Comparison of ENCODE assay signal across 16 mouse cellular contexts in the genomic region with DNA sequence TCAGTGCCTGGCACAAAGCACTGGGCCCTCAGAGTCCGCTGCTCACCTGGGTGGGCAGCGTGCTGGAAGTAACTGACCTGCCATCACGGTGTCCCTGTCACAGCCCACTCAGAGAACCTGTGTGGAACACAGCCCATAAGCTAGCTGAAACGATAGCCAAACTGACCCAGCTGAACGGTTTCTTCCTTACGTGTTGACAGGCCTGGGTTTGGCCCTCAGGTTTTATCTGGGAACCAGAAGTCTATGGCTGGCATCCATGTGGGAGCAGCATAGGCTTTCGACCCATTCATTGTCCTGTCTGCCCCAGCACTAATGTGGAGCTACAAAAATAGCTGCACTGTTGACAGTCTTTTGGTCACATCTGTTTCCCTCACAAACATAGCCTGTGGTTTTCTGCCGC. TPM values are rescaled to one million over a fixed set of nuclear protein-coding genes. Genes with fewer than 3 reads are reported as not detected.
A peak's percentile ranks its signal among the peaks of the same experiment; 100 is the strongest.
DNase-seq lines count a peak whose midpoint lies in the region; ATAC-seq lines count a peak whose summit lies in the region.
"Had no signal": no experiment of that assay in that cellular context is flagged by ENCODE, and none has a peak within 500 bp of the region (broad histone marks: within the 10 kb centered on the region; RNA-seq: fewer than 3 reads in every experiment).

No protein-coding gene starts in this region.

- H3K27me3 ChIP-seq in limb, embryonic 12.5 days, result no peaks in the 10 kb centered on the region
- H3K27me3 ChIP-seq in limb, embryonic 10.5 days (ENCODE audit: low read depth, poor library complexity, severe bottlenecking), result peaks cover 31% of the 10 kb centered on the region
- H3K27me3 ChIP-seq in neural tube, embryonic 15.5 days (replicated peaks), result no peaks in the 10 kb centered on the region
- H3K27me3 ChIP-seq: Patski had no signal

- H3K4me3 ChIP-seq in limb, embryonic 12.5 days (replicated peaks), result no peak overlapping the region
- no peak overlapping the region for H3K4me3 ChIP-seq in limb, embryonic 10.5 days
- no peak overlapping the region for H3K4me3 ChIP-seq in neural tube, embryonic 15.5 days (replicated peaks)
- H3K4me3 ChIP-seq: forebrain, embryonic 12.5 days; gastrocnemius, adult 2 months had no signal

- no peaks in the 10 kb centered on the region for H3K36me3 ChIP-seq in limb, embryonic 12.5 days
- 0 out of 2 replicates have a peak, but pooled peaks cover 4% of the 10 kb centered on the region for H3K36me3 ChIP-seq in limb, embryonic 10.5 days
- no peaks in the 10 kb centered on the region; the same call in 1 of the 2 replicates for H3K36me3 ChIP-seq in neural tube, embryonic 15.5 days

- H3K4me1 ChIP-seq in limb, embryonic 12.5 days (replicated peaks), result peaks cover 52% of the 10 kb centered on the region
- H3K4me1 ChIP-seq in limb, embryonic 10.5 days, result peaks cover 50% of the 10 kb centered on the region
- peaks cover 46% of the 10 kb centered on the region for H3K4me1 ChIP-seq in neural tube, embryonic 15.5 days

- H3K4me2 ChIP-seq in limb, embryonic 12.5 days, result 0 out of 2 replicates have a peak overlapping the region, but pooled peaks have one; percentile 19
- H3K4me2 ChIP-seq in neural tube, embryonic 15.5 days, result peak overlapping the region; percentile 26; the same call in 1 of the 2 replicates
- H3K4me2 ChIP-seq: forebrain, embryonic 12.5 days had no signal

- H3K9ac ChIP-seq in limb, embryonic 12.5 days (replicated peaks), result no peak overlapping the region
- no peak overlapping the region for H3K9ac ChIP-seq in neural tube, embryonic 15.5 days (replicated peaks)

- H3K9me3 ChIP-seq in limb, embryonic 12.5 days, result no peaks in the 10 kb centered on the region
- no peaks in the 10 kb centered on the region for H3K9me3 ChIP-seq in limb, embryonic 10.5 days (replicated peaks)
- no peaks in the 10 kb centered on the region for H3K9me3 ChIP-seq in neural tube, embryonic 15.5 days (replicated peaks)
- H3K9me3 ChIP-seq: forebrain, embryonic 12.5 days had no signal

- H3K27ac ChIP-seq in limb, embryonic 12.5 days, result peak overlapping the region; percentile 77
- no peak overlapping the region for H3K27ac ChIP-seq in limb, embryonic 10.5 days
- 0 out of 2 replicates have a peak overlapping the region, but pooled peaks have one; percentile 23 for H3K27ac ChIP-seq in neural tube, embryonic 15.5 days (replicated peaks)
- H3K27ac ChIP-seq: forebrain, embryonic 12.5 days; gastrocnemius, adult 2 months had no signal

- 77% methylated on average over 8 of the region's 8 CpGs for WGBS in limb, embryonic 12.5 days
- WGBS in limb, embryonic 10.5 days, result 86% methylated on average over 8 of the region's 8 CpGs
- WGBS in neural tube, embryonic 15.5 days, result 66% methylated on average over 8 of the region's 8 CpGs

- intact Hi-C loops in heart, postnatal 10 days (cut with DNase I), result no loop called here

- DNase-seq in limb, embryonic 10.5 days (ENCODE audit: low spot score), result no peak
- DNase-seq in heart, adult 8-10 months (ENCODE audit: low spot score), result peak; percentile 77
- DNase-seq in heart, postnatal 10 days, result peak; percentile 63 to 82
- no peak for DNase-seq in adrenal gland, adult 2 months
- DNase-seq in kidney, postnatal 14 days, result no peak
- no peak for DNase-seq in frontal cortex, adult 2 months (ENCODE audit: extremely low spot score in 1 of 2, low spot score in 1 of 2)
- DNase-seq: adrenal gland, adult 8-10 months; gastrocnemius, adult 2 months; kidney, postnatal 36 days; lung, adult 18-20 months had no signal

- no peak for ATAC-seq in limb, embryonic 12.5 days (ENCODE audit: insufficient number of reproducible peaks, insufficient read depth, low FRiP score, low TSS enrichment, low read depth)
- no peak for ATAC-seq in neural tube, embryonic 15.5 days (ENCODE audit: low FRiP score)
- ATAC-seq: Patski had no signal

RNA-seq across cellular contexts. Expression of gene Inafm2, which starts 4.9 kb away (rescaled TPM):
- polyA plus RNA-seq in limb, embryonic 12.5 days (2016; fragmentation: Nextera tagmentation; extraction: Ambion mirVana), result 20.6 and 21.3 TPM in 2 replicates
- polyA plus RNA-seq in limb, embryonic 10.5 days (2016; fragmentation: Nextera tagmentation; extraction: Ambion mirVana), result 16.1 and 16.3 TPM in 2 replicates
- 10 to 100 TPM; 33.0 to 45.2 (median 33.9) TPM for total RNA-seq in heart, adult 8-10 months (2022)
- total RNA-seq in heart, postnatal 10 days (2021), result 10 to 100 TPM; 27.4 to 37.4 TPM
- 22.0 and 23.5 TPM in 2 replicates for polyA plus RNA-seq in neural tube, embryonic 15.5 days (2015; fragmentation: Nextera tagmentation; extraction: Ambion mirVana)
- 10 to 100 TPM; 30.0 to 45.0 TPM for total RNA-seq in adrenal gland, adult 2 months (2021)
- polyA plus RNA-seq in adrenal gland, adult 2 months (2012; rRNA removed), result 22.1 and 31.3 TPM in 2 replicates
- polyA plus RNA-seq in frontal cortex, adult 2 months (2012; rRNA removed), result 30.1 and 31.1 TPM in 2 replicates

RNA-seq across cellular contexts. Expression of gene Ccdc9b, which starts 12.0 kb away (rescaled TPM):
- 0.51 and 0.74 TPM in 2 replicates for polyA plus RNA-seq in limb, embryonic 12.5 days (2016; fragmentation: Nextera tagmentation; extraction: Ambion mirVana)
- 0.05 and 0.08 TPM in 2 replicates for polyA plus RNA-seq in limb, embryonic 10.5 days (2016; fragmentation: Nextera tagmentation; extraction: Ambion mirVana)
- 10 to 100 TPM; 24.6 to 38.6 (median 29.6) TPM for total RNA-seq in heart, adult 8-10 months (2022)
- total RNA-seq in heart, postnatal 10 days (2021), result 1 to 10 TPM; 8.4 to 9.9 TPM
- 0.97 and 1.2 TPM in 2 replicates for polyA plus RNA-seq in neural tube, embryonic 15.5 days (2015; fragmentation: Nextera tagmentation; extraction: Ambion mirVana)
- total RNA-seq in adrenal gland, adult 2 months (2021), result 10 to 100 TPM in 1 of 2 experiments, 1 to 10 TPM in 1; 3.3 to 13.9 TPM
- polyA plus RNA-seq in adrenal gland, adult 2 months (2012; rRNA removed), result 4.0 and 5.3 TPM in 2 replicates
- 6.5 and 7.4 TPM in 2 replicates for polyA plus RNA-seq in frontal cortex, adult 2 months (2012; rRNA removed)

RNA-seq across cellular contexts. Expression of gene Phgr1, which starts 22.1 kb away (rescaled TPM):
- polyA plus RNA-seq in limb, embryonic 12.5 days (2016; fragmentation: Nextera tagmentation; extraction: Ambion mirVana), result not detected in 2 replicates
- polyA plus RNA-seq in limb, embryonic 10.5 days (2016; fragmentation: Nextera tagmentation; extraction: Ambion mirVana), result not detected in 2 replicates
- total RNA-seq in heart, adult 8-10 months (2022), result not detected
- not detected for total RNA-seq in heart, postnatal 10 days (2021)
- 1.2 TPM in 1 of 2 replicates, not detected in the other for polyA plus RNA-seq in neural tube, embryonic 15.5 days (2015; fragmentation: Nextera tagmentation; extraction: Ambion mirVana)
- not detected for total RNA-seq in adrenal gland, adult 2 months (2021)
- polyA plus RNA-seq in adrenal gland, adult 2 months (2012; rRNA removed), result 0.83 TPM in 1 of 2 replicates, not detected in the other
- polyA plus RNA-seq in frontal cortex, adult 2 months (2012; rRNA removed), result not detected in 2 replicates
- total RNA-seq: adrenal gland, adult 8-10 months; gastrocnemius, adult 2 months; left cerebral cortex, adult 8-10 months had no signal
- polyA plus RNA-seq: forebrain, embryonic 12.5 days; neural tube, embryonic 11.5 days; Patski had no signal

RNA-seq across cellular contexts. Expression of gene Plcb2, which starts 22.2 kb away (rescaled TPM):
- polyA plus RNA-seq in limb, embryonic 12.5 days (2016; fragmentation: Nextera tagmentation; extraction: Ambion mirVana), result 0.26 and 0.44 TPM in 2 replicates
- 0.28 and 0.36 TPM in 2 replicates for polyA plus RNA-seq in limb, embryonic 10.5 days (2016; fragmentation: Nextera tagmentation; extraction: Ambion mirVana)
- 1 to 10 TPM; 2.2 to 3.3 (median 2.5) TPM for total RNA-seq in heart, adult 8-10 months (2022)
- total RNA-seq in heart, postnatal 10 days (2021), result 1 to 10 TPM; 1.9 to 2.4 TPM
- 1.0 and 2.2 TPM in 2 replicates for polyA plus RNA-seq in neural tube, embryonic 15.5 days (2015; fragmentation: Nextera tagmentation; extraction: Ambion mirVana)
- 1 to 10 TPM; 1.6 to 2.4 TPM for total RNA-seq in adrenal gland, adult 2 months (2021)
- polyA plus RNA-seq in adrenal gland, adult 2 months (2012; rRNA removed), result 0.97 and 1.4 TPM in 2 replicates
- 3.1 and 3.5 TPM in 2 replicates for polyA plus RNA-seq in frontal cortex, adult 2 months (2012; rRNA removed)

RNA-seq across cellular contexts. Expression of gene Disp2, which starts 29.0 kb away (rescaled TPM):
- polyA plus RNA-seq in limb, embryonic 12.5 days (2016; fragmentation: Nextera tagmentation; extraction: Ambion mirVana), result 0.05 and 0.14 TPM in 2 replicates
- polyA plus RNA-seq in limb, embryonic 10.5 days (2016; fragmentation: Nextera tagmentation; extraction: Ambion mirVana), result 0.04 and 0.11 TPM in 2 replicates
- under 1 TPM in 3 of 4 experiments, not detected in 1; 0.09 to 0.14 (median 0.09) TPM for total RNA-seq in heart, adult 8-10 months (2022)
- total RNA-seq in heart, postnatal 10 days (2021), result under 1 TPM in 1 of 2 experiments, not detected in 1; 0.07 TPM
- 65.4 and 75.6 TPM in 2 replicates for polyA plus RNA-seq in neural tube, embryonic 15.5 days (2015; fragmentation: Nextera tagmentation; extraction: Ambion mirVana)
- 10 to 100 TPM; 27.0 to 38.5 TPM for total RNA-seq in adrenal gland, adult 2 months (2021)
- 25.9 and 27.7 TPM in 2 replicates for polyA plus RNA-seq in adrenal gland, adult 2 months (2012; rRNA removed)
- polyA plus RNA-seq in frontal cortex, adult 2 months (2012; rRNA removed), result 114 and 125 TPM in 2 replicates
- total RNA-seq: gastrocnemius, adult 2 months had no signal

Comparison
In these comparisons a context has a peak if more than half of its experiments do, and no peak if none do; other contexts are left out.
1. DNase-seq: peak in heart, adult 8-10 months (single experiment) and heart, postnatal 10 days (2 of 2); none in limb, embryonic 10.5 days (single experiment), adrenal gland, adult 2 months (single experiment), kidney, postnatal 14 days (single experiment) and frontal cortex, adult 2 months (0 of 2).